Mouse (Mus musculus): Measurements from ENCODE around the gene Ogg1. TPM values are rescaled to one million over a fixed set of nuclear protein-coding genes. Genes with fewer than 3 reads are reported as not detected.
A peak's percentile ranks its signal among the peaks of the same experiment; 100 is the strongest.

Ogg1 gene
- polyA plus RNA-seq, 1 experiment from 2014 or later = 13.6 TPM

GRCm38 (mm10) chr6:113377496-113378385 is 51.0 kb downstream of the Ogg1 start, which contains the start of the genes Tada3 and Arpc4:
Tada3 (minus strand) TSS chr6:113377883.
Arpc4 (plus strand) TSS chr6:113378115.
- WGBS = under 1% methylated on average over 58 of the region's 61 CpGs
- peak within 1 kb of the TSS; percentile 94 for H3K9ac ChIP-seq (replicated peaks)
- H3K27me3 ChIP-seq = no peaks in the 10 kb centered on the region
- ATAC-seq (ENCODE audit: low FRiP score, low read depth) = peak; percentile 94
- H3K36me3 ChIP-seq = peaks cover 51% of the 10 kb centered on the region
- peak within 1 kb of the TSS; percentile 95 for H3K27ac ChIP-seq (replicated peaks)
- H3K9me3 ChIP-seq = no peaks in the 10 kb centered on the region
- H3K4me3 ChIP-seq = peak within 1 kb of the TSS; percentile 90
- H3K4me2 ChIP-seq (replicated peaks) = peak within 1 kb of the TSS; percentile 98
- peaks cover 21% of the 10 kb centered on the region for H3K4me1 ChIP-seq

GRCm38 (mm10) chr6:113379246-113379645 is 52.5 kb downstream of the Ogg1 start:
- H3K4me3 ChIP-seq = peak overlapping the region; percentile 90
- no peak for ATAC-seq (ENCODE audit: low FRiP score, low read depth)
- H3K36me3 ChIP-seq = peaks cover 53% of the 10 kb centered on the region

GRCm38 (mm10) chr6:113380480-113380879 is 53.7 kb downstream of the Ogg1 start:
- Histone ChIP-seq H3K4me1 (peaks cover 21% of the 10 kb centered on the region), H3K9ac (replicated peaks) (no peak overlapping the region), H3K4me3 (no peak overlapping the region), H3K4me2 (replicated peaks) (no peak overlapping the region), H3K9me3 (no peaks in the 10 kb centered on the region), H3K27ac (replicated peaks) (no peak overlapping the region), H3K27me3 (no peaks in the 10 kb centered on the region), H3K36me3 (peaks cover 53% of the 10 kb centered on the region)
- 92% methylated on average over 11 of the region's 11 CpGs for WGBS
- no peak for ATAC-seq (ENCODE audit: low FRiP score, low read depth)

More at GRCm38 (mm10) chr6:113379246-113379645, 52.5 kb downstream of the Ogg1 start:
- WGBS = 87% methylated on average over 6 of the region's 6 CpGs
- H3K4me2 ChIP-seq (replicated peaks) = peak overlapping the region; percentile 98
- peaks cover 21% of the 10 kb centered on the region for H3K4me1 ChIP-seq
- no peak overlapping the region for H3K27ac ChIP-seq (replicated peaks)
- H3K9ac ChIP-seq (replicated peaks) = 0 out of 2 replicates have a peak overlapping the region, but pooled peaks have one; percentile 94
- no peaks in the 10 kb centered on the region for H3K9me3 ChIP-seq
- H3K27me3 ChIP-seq = no peaks in the 10 kb centered on the region

DNA sequence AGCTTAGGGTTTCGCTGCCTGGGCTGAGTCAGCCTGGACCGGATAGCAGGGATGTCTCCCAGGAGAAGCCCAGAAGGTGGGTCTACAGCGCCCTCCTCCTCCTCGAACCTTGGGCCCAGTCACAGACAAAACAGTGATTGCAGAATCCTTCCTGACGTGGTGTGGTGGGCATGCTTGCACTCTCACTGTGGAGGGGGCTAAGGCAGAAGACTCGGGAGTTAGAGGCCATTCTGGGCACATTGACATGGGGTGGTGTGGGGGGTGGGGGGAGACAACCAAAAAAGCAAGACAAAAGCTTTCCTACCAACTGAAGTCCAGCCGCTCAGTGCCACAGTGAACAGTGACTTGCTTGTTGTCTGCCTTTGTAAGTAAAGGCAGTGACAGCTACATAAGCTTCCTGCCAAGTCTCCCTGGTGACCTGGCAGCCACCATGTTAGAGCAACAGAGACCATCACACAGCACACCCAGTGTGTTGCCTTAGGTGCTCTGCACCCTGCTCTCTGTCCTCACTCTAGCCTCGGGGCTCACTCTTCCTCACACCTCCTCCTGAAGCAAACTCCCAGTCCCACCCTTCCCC is 57.7 kb downstream of the Ogg1 start:
- Histone ChIP-seq H3K4me1 (peaks cover 3% of the 10 kb centered on the region; the same call in 1 of the 2 replicates), H3K4me2 (replicated peaks) (no peak overlapping the region), H3K36me3 (peaks cover 86% of the 10 kb centered on the region), H3K4me3 (no peak overlapping the region), H3K27ac (replicated peaks) (no peak overlapping the region), H3K9ac (replicated peaks) (no peak overlapping the region), H3K9me3 (no peaks in the 10 kb centered on the region), H3K27me3 (no peaks in the 10 kb centered on the region)
- no peak for ATAC-seq (ENCODE audit: low FRiP score, low read depth)
- WGBS = 88% methylated on average over 8 of the region's 8 CpGs

Other genes starting within 250 kb of the Ogg1 start
- 64.0 and 69.1 TPM in 2 replicates for gene Setd5, start 249.6 kb upstream of the Ogg1 start, polyA plus RNA-seq (2016; fragmentation: Nextera tagmentation; extraction: Ambion mirVana)
- 38.7 and 46.3 TPM in 2 replicates for gene Lhfpl4, start 131.6 kb upstream of the Ogg1 start, polyA plus RNA-seq (2016; fragmentation: Nextera tagmentation; extraction: Ambion mirVana)
- gene Mtmr14, start 89.1 kb upstream of the Ogg1 start, polyA plus RNA-seq (2016; fragmentation: Nextera tagmentation; extraction: Ambion mirVana) = 48.1 and 48.7 TPM in 2 replicates
- gene Cpne9, start 44.7 kb upstream of the Ogg1 start, polyA plus RNA-seq (2016; fragmentation: Nextera tagmentation; extraction: Ambion mirVana) = 0.22 and 0.34 TPM in 2 replicates
- 29.6 and 31.2 TPM in 2 replicates for gene Brpf1, start 19.8 kb upstream of the Ogg1 start, polyA plus RNA-seq (2016; fragmentation: Nextera tagmentation; extraction: Ambion mirVana)
- 66.5 and 67.4 TPM in 2 replicates for gene Camk1, start 17.0 kb downstream of the Ogg1 start, polyA plus RNA-seq (2016; fragmentation: Nextera tagmentation; extraction: Ambion mirVana)
- gene Tada3, start 50.9 kb downstream of the Ogg1 start, polyA plus RNA-seq (2016; fragmentation: Nextera tagmentation; extraction: Ambion mirVana) = 63.2 and 64.5 TPM in 2 replicates
- gene Arpc4, start 51.1 kb downstream of the Ogg1 start, polyA plus RNA-seq (2016; fragmentation: Nextera tagmentation; extraction: Ambion mirVana) = 332 and 360 TPM in 2 replicates
- gene Ttll3, start 62.3 kb downstream of the Ogg1 start, polyA plus RNA-seq (2016; fragmentation: Nextera tagmentation; extraction: Ambion mirVana) = 6.3 and 7.9 TPM in 2 replicates
- 24.3 and 26.7 TPM in 2 replicates for gene Rpusd3, start 92.4 kb downstream of the Ogg1 start, polyA plus RNA-seq (2016; fragmentation: Nextera tagmentation; extraction: Ambion mirVana)
- gene Cidec, start 108.8 kb downstream of the Ogg1 start, polyA plus RNA-seq (2016; fragmentation: Nextera tagmentation; extraction: Ambion mirVana) = not detected in 2 replicates
- 73.4 and 74.9 TPM in 2 replicates for gene Jagn1, start 115.6 kb downstream of the Ogg1 start, polyA plus RNA-seq (2016; fragmentation: Nextera tagmentation; extraction: Ambion mirVana)
- 0.51 and 0.93 TPM in 2 replicates for gene Il17re, start 131.5 kb downstream of the Ogg1 start, polyA plus RNA-seq (2016; fragmentation: Nextera tagmentation; extraction: Ambion mirVana)
- gene Il17rc, start 144.5 kb downstream of the Ogg1 start, polyA plus RNA-seq (2016; fragmentation: Nextera tagmentation; extraction: Ambion mirVana) = 4.3 and 6.3 TPM in 2 replicates
- 44.0 and 49.1 TPM in 2 replicates for gene Creld1, start 156.3 kb downstream of the Ogg1 start, polyA plus RNA-seq (2016; fragmentation: Nextera tagmentation; extraction: Ambion mirVana)
- 2.5 and 2.8 TPM in 2 replicates for gene Prrt3, start 175.0 kb downstream of the Ogg1 start, polyA plus RNA-seq (2016; fragmentation: Nextera tagmentation; extraction: Ambion mirVana)
- 81.3 and 87.7 TPM in 2 replicates for gene Emc3, start 204.7 kb downstream of the Ogg1 start, polyA plus RNA-seq (2016; fragmentation: Nextera tagmentation; extraction: Ambion mirVana)
- 12.7 and 13.0 TPM in 2 replicates for gene Fancd2, start 204.7 kb downstream of the Ogg1 start, polyA plus RNA-seq (2016; fragmentation: Nextera tagmentation; extraction: Ambion mirVana)